ENCODE assay signal across 16 mouse cellular contexts in genomic region chr19:10692361-10692760, GRCm38 (mm10). TPM values are rescaled to one million over a fixed set of nuclear protein-coding genes. Genes with fewer than 3 reads are reported as not detected.
A peak's percentile ranks its signal among the peaks of the same experiment; 100 is the strongest.
DNase-seq lines count a peak whose midpoint lies in the region; ATAC-seq lines count a peak whose summit lies in the region.
"Had no signal": no experiment of that assay in that cellular context is flagged by ENCODE, and none has a peak within 500 bp of the region (broad histone marks: within the 10 kb centered on the region; RNA-seq: fewer than 3 reads in every experiment).

No protein-coding gene starts in this region.

- no peak for DNase-seq in heart, embryonic 10.5 days (ENCODE audit: low spot score)
- no peak for DNase-seq in liver, embryonic 11.5 days (ENCODE audit: low spot score)
- DNase-seq in liver, result no peak
- no peak for DNase-seq in spleen, postnatal 4 days (ENCODE audit: low spot score in 2 of 2)
- DNase-seq in layer of hippocampus, postnatal 25 days (ENCODE audit: extremely low spot score in 1 of 2, low spot score in 1 of 2), result no peak
- DNase-seq: cerebellum, adult 8-10 months; heart, adult 2 months; heart, postnatal 4 days; lung, adult 18-20 months; right cerebral cortex, postnatal 25 days had no signal

- peaks cover 52% of the 10 kb centered on the region for H3K4me1 ChIP-seq in heart, embryonic 10.5 days
- H3K4me1 ChIP-seq in heart, embryonic 12.5 days (replicated peaks), result peaks cover 54% of the 10 kb centered on the region
- peaks cover 67% of the 10 kb centered on the region for H3K4me1 ChIP-seq in liver, embryonic 11.5 days (replicated peaks; ENCODE audit: control insufficient read depth, insufficient read depth, low read length)
- H3K4me1 ChIP-seq in liver, embryonic 12.5 days, result peaks cover 83% of the 10 kb centered on the region

- H3K36me3 ChIP-seq in heart, embryonic 10.5 days, result no peaks in the 10 kb centered on the region
- no peaks in the 10 kb centered on the region for H3K36me3 ChIP-seq in heart, embryonic 12.5 days
- H3K36me3 ChIP-seq in liver, embryonic 11.5 days (ENCODE audit: control insufficient read depth, insufficient read depth, low read length), result no peaks in the 10 kb centered on the region
- peaks cover 3% of the 10 kb centered on the region; the same call in 1 of the 2 replicates for H3K36me3 ChIP-seq in liver, embryonic 12.5 days

- ATAC-seq in heart, embryonic 12.5 days (ENCODE audit: insufficient number of reproducible peaks, low FRiP score), result no peak
- ATAC-seq in liver, embryonic 11.5 days (replicated peaks; ENCODE audit: low FRiP score), result no peak
- no peak for ATAC-seq in liver, embryonic 12.5 days
- ATAC-seq: inflammation-experienced regulatory T-cells, adult 6 months had no signal

- 89% methylated on average over 4 of the region's 4 CpGs for WGBS in heart, embryonic 10.5 days
- 87% methylated on average over 4 of the region's 4 CpGs for WGBS in heart, embryonic 12.5 days
- 81% methylated on average over 4 of the region's 4 CpGs for WGBS in liver, embryonic 11.5 days
- WGBS in liver, embryonic 12.5 days (ENCODE audit: insufficient replicate concordance), result 73% methylated on average over 4 of the region's 4 CpGs

- H3K4me3 ChIP-seq in heart, embryonic 10.5 days, result no peak overlapping the region
- H3K4me3 ChIP-seq in heart, embryonic 12.5 days, result no peak overlapping the region
- no peak overlapping the region for H3K4me3 ChIP-seq in liver, embryonic 11.5 days (ENCODE audit: low read depth, low read length)
- H3K4me3 ChIP-seq in liver, embryonic 12.5 days, result 0 out of 2 replicates have a peak overlapping the region, but pooled peaks have one; percentile 16
- H3K4me3 ChIP-seq: heart, adult 2 months; left cerebral cortex, adult 2 months had no signal

- H3K9ac ChIP-seq in heart, embryonic 12.5 days, result no peak overlapping the region
- peak overlapping the region; percentile 56 for H3K9ac ChIP-seq in liver, embryonic 11.5 days (ENCODE audit: low read depth, low read length)
- peak overlapping the region; percentile 55 for H3K9ac ChIP-seq in liver, embryonic 12.5 days

- H3K27ac ChIP-seq in heart, embryonic 10.5 days, result peak overlapping the region; percentile 96; the same call in 1 of the 2 replicates
- no peak overlapping the region for H3K27ac ChIP-seq in heart, embryonic 12.5 days (ENCODE audit: poor library complexity, severe bottlenecking)
- peak overlapping the region; percentile 83 for H3K27ac ChIP-seq in liver, embryonic 11.5 days (ENCODE audit: low read depth, low read length)
- peak overlapping the region; percentile 95 for H3K27ac ChIP-seq in liver, embryonic 12.5 days
- H3K27ac ChIP-seq: heart, adult 2 months; left cerebral cortex, adult 2 months had no signal

- no peaks in the 10 kb centered on the region for H3K27me3 ChIP-seq in heart, embryonic 10.5 days (ENCODE audit: insufficient read depth, poor library complexity, severe bottlenecking)
- H3K27me3 ChIP-seq in heart, embryonic 12.5 days (replicated peaks), result no peaks in the 10 kb centered on the region
- H3K27me3 ChIP-seq in liver, embryonic 11.5 days (replicated peaks; ENCODE audit: control insufficient read depth, insufficient read depth, low read length), result no peaks in the 10 kb centered on the region
- H3K27me3 ChIP-seq in liver, embryonic 12.5 days (replicated peaks), result no peaks in the 10 kb centered on the region

- H3K9me3 ChIP-seq in heart, embryonic 10.5 days, result no peaks in the 10 kb centered on the region
- no peaks in the 10 kb centered on the region for H3K9me3 ChIP-seq in heart, embryonic 12.5 days (replicated peaks)
- no peaks in the 10 kb centered on the region for H3K9me3 ChIP-seq in liver, embryonic 11.5 days (ENCODE audit: control insufficient read depth, low read length)
- no peaks in the 10 kb centered on the region for H3K9me3 ChIP-seq in liver, embryonic 12.5 days (replicated peaks)

- H3K4me2 ChIP-seq in heart, embryonic 12.5 days, result no peak overlapping the region
- H3K4me2 ChIP-seq in liver, embryonic 11.5 days, result peak overlapping the region; percentile 50; the same call in 1 of the 2 replicates
- peak overlapping the region; percentile 82 for H3K4me2 ChIP-seq in liver, embryonic 12.5 days

RNA-seq across cellular contexts. Expression of gene Vps37c, which starts 3.8 kb away (rescaled TPM):
- 26.5 and 26.7 TPM in 2 replicates for polyA plus RNA-seq in heart, embryonic 10.5 days (2016; fragmentation: Nextera tagmentation; extraction: Ambion mirVana)
- polyA plus RNA-seq in heart, embryonic 12.5 days (2016; fragmentation: Nextera tagmentation; extraction: Ambion mirVana), result 29.0 and 31.2 TPM in 2 replicates
- 23.2 TPM in 2 replicates for polyA plus RNA-seq in liver, embryonic 11.5 days (2014; fragmentation: Nextera tagmentation; extraction: Ambion mirVana)
- 14.5 and 14.8 TPM in 2 replicates for polyA plus RNA-seq in liver, embryonic 12.5 days (2016; fragmentation: Nextera tagmentation; extraction: Ambion mirVana)
- 10 to 100 TPM; 24.8 to 28.0 TPM for total RNA-seq in layer of hippocampus, postnatal 25 days (2021)

RNA-seq across cellular contexts. Expression of gene Pga5, which starts 14.5 kb away (rescaled TPM):
- polyA plus RNA-seq in heart, embryonic 10.5 days (2016; fragmentation: Nextera tagmentation; extraction: Ambion mirVana), result not detected in 2 replicates
- polyA plus RNA-seq in heart, embryonic 12.5 days (2016; fragmentation: Nextera tagmentation; extraction: Ambion mirVana), result not detected in 2 replicates
- polyA plus RNA-seq in liver, embryonic 11.5 days (2014; fragmentation: Nextera tagmentation; extraction: Ambion mirVana), result not detected in 2 replicates
- polyA plus RNA-seq in liver, embryonic 12.5 days (2016; fragmentation: Nextera tagmentation; extraction: Ambion mirVana), result 0.08 TPM in 1 of 2 replicates, not detected in the other
- not detected for total RNA-seq in layer of hippocampus, postnatal 25 days (2021)
- total RNA-seq: heart, adult 2 months; heart, postnatal 4 days; left cerebral cortex, adult 2 months; megakaryocyte progenitor cell, adult 5-6 weeks had no signal
- polyA plus RNA-seq: forebrain, embryonic 11.5 days; heart, adult 2 months; inflammation-experienced regulatory T-cells, adult 6 months had no signal

RNA-seq across cellular contexts. Expression of gene Cd5, which starts 46.4 kb away (rescaled TPM):
- 0.18 and 0.28 TPM in 2 replicates for polyA plus RNA-seq in heart, embryonic 10.5 days (2016; fragmentation: Nextera tagmentation; extraction: Ambion mirVana)
- polyA plus RNA-seq in heart, embryonic 12.5 days (2016; fragmentation: Nextera tagmentation; extraction: Ambion mirVana), result 0.19 and 0.55 TPM in 2 replicates
- polyA plus RNA-seq in liver, embryonic 11.5 days (2014; fragmentation: Nextera tagmentation; extraction: Ambion mirVana), result 0.05 TPM in 1 of 2 replicates, not detected in the other
- 0.24 TPM in 1 of 2 replicates, not detected in the other for polyA plus RNA-seq in liver, embryonic 12.5 days (2016; fragmentation: Nextera tagmentation; extraction: Ambion mirVana)
- total RNA-seq in layer of hippocampus, postnatal 25 days (2021), result under 1 TPM in 1 of 2 experiments, not detected in 1; 0.16 TPM
- total RNA-seq: megakaryocyte progenitor cell, adult 5-6 weeks had no signal

RNA-seq across cellular contexts. Expression of gene Vwce, which starts 58.3 kb away (rescaled TPM):
- polyA plus RNA-seq in heart, embryonic 10.5 days (2016; fragmentation: Nextera tagmentation; extraction: Ambion mirVana), result 0.81 and 3.0 TPM in 2 replicates
- 0.34 and 0.85 TPM in 2 replicates for polyA plus RNA-seq in heart, embryonic 12.5 days (2016; fragmentation: Nextera tagmentation; extraction: Ambion mirVana)
- polyA plus RNA-seq in liver, embryonic 11.5 days (2014; fragmentation: Nextera tagmentation; extraction: Ambion mirVana), result 7.8 and 10.4 TPM in 2 replicates
- polyA plus RNA-seq in liver, embryonic 12.5 days (2016; fragmentation: Nextera tagmentation; extraction: Ambion mirVana), result 6.2 and 7.6 TPM in 2 replicates
- under 1 TPM; 0.14 to 0.22 TPM for total RNA-seq in layer of hippocampus, postnatal 25 days (2021)
- total RNA-seq: heart, adult 2 months had no signal
- polyA plus RNA-seq: heart, adult 2 months had no signal
